Comparison of ENCODE assay signal across 17 mouse cellular contexts in the genomic region with DNA sequence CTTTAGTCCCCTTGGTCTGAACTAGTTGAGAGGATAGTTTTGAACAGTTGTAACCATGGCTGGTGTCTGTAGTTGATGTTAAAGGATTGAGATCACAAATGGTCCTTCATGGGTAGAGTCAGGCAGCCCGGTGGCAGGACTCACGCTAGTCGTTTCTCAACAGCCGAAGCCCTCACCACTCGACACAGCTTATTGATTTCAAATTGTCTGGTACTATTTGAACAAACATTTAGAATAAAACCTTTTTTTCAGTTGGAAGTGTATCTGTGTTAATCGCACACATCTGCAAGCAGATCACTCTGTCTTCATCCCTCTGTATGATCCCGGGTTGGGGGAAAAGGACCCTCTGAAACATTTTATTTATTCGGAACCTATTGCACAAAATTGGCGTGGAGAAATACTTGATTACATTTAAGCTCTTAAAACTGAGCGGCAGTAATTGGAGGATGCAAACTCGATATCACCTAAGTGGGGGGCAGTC. TPM values are rescaled to one million over a fixed set of nuclear protein-coding genes. Genes with fewer than 3 reads are reported as not detected.
DNase-seq lines count a peak whose midpoint lies in the region; ATAC-seq lines count a peak whose summit lies in the region.
"Had no signal": no experiment of that assay in that cellular context is flagged by ENCODE, and none has a peak within 500 bp of the region (broad histone marks: within the 10 kb centered on the region; RNA-seq: fewer than 3 reads in every experiment).

No protein-coding gene starts in this region.

- WGBS in liver, embryonic 11.5 days, result 16% methylated on average over 11 of the region's 11 CpGs
- WGBS in liver, embryonic 12.5 days (ENCODE audit: insufficient replicate concordance), result 22% methylated on average over 11 of the region's 11 CpGs
- 3% methylated on average over 11 of the region's 11 CpGs for WGBS in embryonic facial prominence, embryonic 10.5 days
- 2% methylated on average over 11 of the region's 11 CpGs for WGBS in hindbrain, embryonic 14.5 days
- WGBS in neural tube, embryonic 13.5 days, result 8% methylated on average over 11 of the region's 11 CpGs

- no peak overlapping the region for H3K4me2 ChIP-seq in liver, embryonic 11.5 days
- H3K4me2 ChIP-seq in liver, embryonic 12.5 days, result no peak overlapping the region
- peak overlapping the region; percentile 55 for H3K4me2 ChIP-seq in hindbrain, embryonic 14.5 days (replicated peaks)
- H3K4me2 ChIP-seq in neural tube, embryonic 13.5 days, result peak overlapping the region; percentile 52
- H3K4me2 ChIP-seq: midbrain, embryonic 12.5 days had no signal

- no peak for ATAC-seq in liver, embryonic 11.5 days (replicated peaks; ENCODE audit: low FRiP score)
- ATAC-seq in liver, embryonic 12.5 days, result no peak
- ATAC-seq in hindbrain, embryonic 14.5 days (ENCODE audit: low FRiP score), result no peak
- no peak for ATAC-seq in neural tube, embryonic 13.5 days (ENCODE audit: low read depth)
- ATAC-seq in activated CD4-positive, CD25-positive, alpha-beta regulatory T cell, adult 4 months, result no peak

- H3K4me1 ChIP-seq in liver, embryonic 11.5 days (replicated peaks; ENCODE audit: control insufficient read depth, insufficient read depth, low read length), result peaks cover 4% of the 10 kb centered on the region; the same call in 1 of the 2 replicates
- H3K4me1 ChIP-seq in liver, embryonic 12.5 days, result 0 out of 2 replicates have a peak, but pooled peaks cover 12% of the 10 kb centered on the region
- H3K4me1 ChIP-seq in embryonic facial prominence, embryonic 10.5 days, result peaks cover 21% of the 10 kb centered on the region
- H3K4me1 ChIP-seq in hindbrain, embryonic 14.5 days (replicated peaks; ENCODE audit: control insufficient read depth, insufficient read depth, low read length), result peaks cover 14% of the 10 kb centered on the region
- H3K4me1 ChIP-seq in neural tube, embryonic 13.5 days (replicated peaks), result peaks cover 97% of the 10 kb centered on the region

- H3K4me3 ChIP-seq in liver, embryonic 11.5 days (ENCODE audit: low read depth, low read length), result no peak overlapping the region
- H3K4me3 ChIP-seq in liver, embryonic 12.5 days, result no peak overlapping the region
- peak overlapping the region; percentile 45; the same call in 1 of the 2 replicates for H3K4me3 ChIP-seq in embryonic facial prominence, embryonic 10.5 days
- peak overlapping the region; percentile 34 for H3K4me3 ChIP-seq in hindbrain, embryonic 14.5 days (replicated peaks; ENCODE audit: low read length)
- H3K4me3 ChIP-seq in neural tube, embryonic 13.5 days, result peak overlapping the region; percentile 36
- H3K4me3 ChIP-seq: heart, adult 2 months; midbrain, embryonic 12.5 days had no signal

- H3K27me3 ChIP-seq in liver, embryonic 11.5 days (replicated peaks; ENCODE audit: control insufficient read depth, insufficient read depth, low read length), result peaks cover 98% of the 10 kb centered on the region
- H3K27me3 ChIP-seq in liver, embryonic 12.5 days (replicated peaks), result peaks cover 98% of the 10 kb centered on the region
- H3K27me3 ChIP-seq in embryonic facial prominence, embryonic 10.5 days (replicated peaks; ENCODE audit: low read depth, poor library complexity, severe bottlenecking), result peaks cover 100% of the 10 kb centered on the region
- peaks cover 92% of the 10 kb centered on the region for H3K27me3 ChIP-seq in hindbrain, embryonic 14.5 days (ENCODE audit: control insufficient read depth, insufficient read depth, low read length)
- no peaks in the 10 kb centered on the region for H3K27me3 ChIP-seq in neural tube, embryonic 13.5 days

- DNase-seq in liver, embryonic 11.5 days (ENCODE audit: low spot score), result peak; percentile 34
- DNase-seq in embryonic facial prominence, embryonic 10.5 days (ENCODE audit: low spot score), result peak; percentile 50
- peak; percentile 55 for DNase-seq in hindbrain, embryonic 14.5 days (ENCODE audit: low spot score)
- DNase-seq in thymus, postnatal 25 days, result no peak
- DNase-seq: cerebellum, adult 11-12 months; heart, adult 2 months; heart, postnatal 10 days; kidney, adult 8-10 months; layer of hippocampus, adult 9-11 months; lung, postnatal 10 days had no signal

- H3K9ac ChIP-seq in liver, embryonic 11.5 days (ENCODE audit: low read depth, low read length), result no peak overlapping the region
- H3K9ac ChIP-seq in liver, embryonic 12.5 days, result no peak overlapping the region
- H3K9ac ChIP-seq in hindbrain, embryonic 14.5 days, result peak overlapping the region; percentile 75
- peak overlapping the region; percentile 81 for H3K9ac ChIP-seq in neural tube, embryonic 13.5 days
- H3K9ac ChIP-seq: liver, embryonic 14.5 days; midbrain, embryonic 12.5 days had no signal

- H3K36me3 ChIP-seq in liver, embryonic 11.5 days (ENCODE audit: control insufficient read depth, insufficient read depth, low read length), result no peaks in the 10 kb centered on the region
- no peaks in the 10 kb centered on the region for H3K36me3 ChIP-seq in liver, embryonic 12.5 days
- H3K36me3 ChIP-seq in embryonic facial prominence, embryonic 10.5 days (replicated peaks), result no peaks in the 10 kb centered on the region
- H3K36me3 ChIP-seq in hindbrain, embryonic 14.5 days (replicated peaks; ENCODE audit: control insufficient read depth, insufficient read depth), result peaks cover 12% of the 10 kb centered on the region; the same call in 1 of the 2 replicates
- H3K36me3 ChIP-seq in neural tube, embryonic 13.5 days, result peaks cover 27% of the 10 kb centered on the region
- H3K36me3 ChIP-seq: midbrain, embryonic 12.5 days had no signal

- H3K9me3 ChIP-seq in liver, embryonic 11.5 days (ENCODE audit: control insufficient read depth, low read length), result no peaks in the 10 kb centered on the region
- no peaks in the 10 kb centered on the region for H3K9me3 ChIP-seq in liver, embryonic 12.5 days (replicated peaks)
- no peaks in the 10 kb centered on the region for H3K9me3 ChIP-seq in embryonic facial prominence, embryonic 10.5 days
- H3K9me3 ChIP-seq in hindbrain, embryonic 14.5 days (ENCODE audit: control insufficient read depth, low read length), result no peaks in the 10 kb centered on the region
- no peaks in the 10 kb centered on the region for H3K9me3 ChIP-seq in neural tube, embryonic 13.5 days
- H3K9me3 ChIP-seq: midbrain, embryonic 12.5 days had no signal

- no peak overlapping the region for H3K27ac ChIP-seq in liver, embryonic 11.5 days (ENCODE audit: low read depth, low read length)
- no peak overlapping the region for H3K27ac ChIP-seq in liver, embryonic 12.5 days
- no peak overlapping the region for H3K27ac ChIP-seq in embryonic facial prominence, embryonic 10.5 days (replicated peaks)
- H3K27ac ChIP-seq in hindbrain, embryonic 14.5 days, result peak overlapping the region; percentile 94
- H3K27ac ChIP-seq in neural tube, embryonic 13.5 days (replicated peaks), result peak overlapping the region; percentile 95
- H3K27ac ChIP-seq: heart, adult 2 months; liver, embryonic 14.5 days; midbrain, embryonic 12.5 days had no signal

RNA-seq across cellular contexts. Expression of gene Hoxd1, which starts 15.1 kb away (rescaled TPM):
- 0.11 TPM in 1 of 2 replicates, not detected in the other for polyA plus RNA-seq in liver, embryonic 11.5 days (2014; fragmentation: Nextera tagmentation; extraction: Ambion mirVana)
- polyA plus RNA-seq in liver, embryonic 12.5 days (2016; fragmentation: Nextera tagmentation; extraction: Ambion mirVana), result 0.07 TPM in 1 of 2 replicates, not detected in the other
- 0.20 and 0.39 TPM in 2 replicates for polyA plus RNA-seq in embryonic facial prominence, embryonic 10.5 days (2016; fragmentation: Nextera tagmentation; extraction: Ambion mirVana)
- 0.64 and 0.76 TPM in 2 replicates for polyA plus RNA-seq in hindbrain, embryonic 14.5 days (2014; fragmentation: Nextera tagmentation; extraction: Ambion mirVana)
- 6.4 and 9.0 TPM in 2 replicates for polyA plus RNA-seq in neural tube, embryonic 13.5 days (2015; fragmentation: Nextera tagmentation; extraction: Ambion mirVana)
- not detected for polyA plus RNA-seq in activated CD4-positive, CD25-positive, alpha-beta regulatory T cell, adult 4 months (2017; shearing (Covaris generic))
- polyA plus RNA-seq: heart, adult 2 months; liver, embryonic 14.5 days; thymus, postnatal 0 days had no signal

RNA-seq across cellular contexts. Expression of gene Gm28230, which starts 21.2 kb away (rescaled TPM):
- not detected in 2 replicates for polyA plus RNA-seq in liver, embryonic 11.5 days (2014; fragmentation: Nextera tagmentation; extraction: Ambion mirVana)
- not detected in 2 replicates for polyA plus RNA-seq in liver, embryonic 12.5 days (2016; fragmentation: Nextera tagmentation; extraction: Ambion mirVana)
- not detected in 2 replicates for polyA plus RNA-seq in embryonic facial prominence, embryonic 10.5 days (2016; fragmentation: Nextera tagmentation; extraction: Ambion mirVana)
- 0.82 and 1.3 TPM in 2 replicates for polyA plus RNA-seq in hindbrain, embryonic 14.5 days (2014; fragmentation: Nextera tagmentation; extraction: Ambion mirVana)
- polyA plus RNA-seq in neural tube, embryonic 13.5 days (2015; fragmentation: Nextera tagmentation; extraction: Ambion mirVana), result 2.2 and 2.4 TPM in 2 replicates
- not detected for polyA plus RNA-seq in activated CD4-positive, CD25-positive, alpha-beta regulatory T cell, adult 4 months (2017; shearing (Covaris generic))
- polyA plus RNA-seq: cortical plate, adult 2 months; liver, embryonic 14.5 days; midbrain, embryonic 12.5 days; thymus, postnatal 0 days had no signal

RNA-seq across cellular contexts. Expression of gene Hoxd4, which starts 36.0 kb away (rescaled TPM):
- 0.14 and 0.18 TPM in 2 replicates for polyA plus RNA-seq in liver, embryonic 11.5 days (2014; fragmentation: Nextera tagmentation; extraction: Ambion mirVana)
- polyA plus RNA-seq in liver, embryonic 12.5 days (2016; fragmentation: Nextera tagmentation; extraction: Ambion mirVana), result not detected in 2 replicates
- polyA plus RNA-seq in embryonic facial prominence, embryonic 10.5 days (2016; fragmentation: Nextera tagmentation; extraction: Ambion mirVana), result not detected in 2 replicates
- 3.1 and 4.3 TPM in 2 replicates for polyA plus RNA-seq in hindbrain, embryonic 14.5 days (2014; fragmentation: Nextera tagmentation; extraction: Ambion mirVana)
- 6.9 and 7.2 TPM in 2 replicates for polyA plus RNA-seq in neural tube, embryonic 13.5 days (2015; fragmentation: Nextera tagmentation; extraction: Ambion mirVana)
- not detected for polyA plus RNA-seq in activated CD4-positive, CD25-positive, alpha-beta regulatory T cell, adult 4 months (2017; shearing (Covaris generic))
- polyA plus RNA-seq: cortical plate, adult 2 months; midbrain, embryonic 12.5 days; thymus, postnatal 0 days had no signal

RNA-seq across cellular contexts. Expression of gene Hoxd3, which starts 36.0 kb away (rescaled TPM):
- 0.47 and 0.87 TPM in 2 replicates for polyA plus RNA-seq in liver, embryonic 11.5 days (2014; fragmentation: Nextera tagmentation; extraction: Ambion mirVana)
- polyA plus RNA-seq in liver, embryonic 12.5 days (2016; fragmentation: Nextera tagmentation; extraction: Ambion mirVana), result 0.18 and 0.30 TPM in 2 replicates
- 1.7 and 6.9 TPM in 2 replicates for polyA plus RNA-seq in embryonic facial prominence, embryonic 10.5 days (2016; fragmentation: Nextera tagmentation; extraction: Ambion mirVana)
- polyA plus RNA-seq in hindbrain, embryonic 14.5 days (2014; fragmentation: Nextera tagmentation; extraction: Ambion mirVana), result 44.9 and 55.1 TPM in 2 replicates
- polyA plus RNA-seq in neural tube, embryonic 13.5 days (2015; fragmentation: Nextera tagmentation; extraction: Ambion mirVana), result 24.2 and 33.8 TPM in 2 replicates
- not detected for polyA plus RNA-seq in activated CD4-positive, CD25-positive, alpha-beta regulatory T cell, adult 4 months (2017; shearing (Covaris generic))
- polyA plus RNA-seq: cortical plate, adult 2 months; midbrain, embryonic 12.5 days had no signal

RNA-seq across cellular contexts. Expression of gene Hoxd8, which starts 43.3 kb away (rescaled TPM):
- 0.82 and 1.2 TPM in 2 replicates for polyA plus RNA-seq in liver, embryonic 11.5 days (2014; fragmentation: Nextera tagmentation; extraction: Ambion mirVana)
- polyA plus RNA-seq in liver, embryonic 12.5 days (2016; fragmentation: Nextera tagmentation; extraction: Ambion mirVana), result 0.11 and 0.14 TPM in 2 replicates
- not detected in 2 replicates for polyA plus RNA-seq in embryonic facial prominence, embryonic 10.5 days (2016; fragmentation: Nextera tagmentation; extraction: Ambion mirVana)
- polyA plus RNA-seq in hindbrain, embryonic 14.5 days (2014; fragmentation: Nextera tagmentation; extraction: Ambion mirVana), result 2.1 and 3.3 TPM in 2 replicates
- polyA plus RNA-seq in neural tube, embryonic 13.5 days (2015; fragmentation: Nextera tagmentation; extraction: Ambion mirVana), result 17.4 and 22.8 TPM in 2 replicates
- not detected for polyA plus RNA-seq in activated CD4-positive, CD25-positive, alpha-beta regulatory T cell, adult 4 months (2017; shearing (Covaris generic))
- polyA plus RNA-seq: cortical plate, adult 2 months had no signal

Comparison
In these comparisons a context has a peak if more than half of its experiments do, and no peak if none do; other contexts are left out.
1. H3K27ac ChIP-seq: peak in hindbrain, embryonic 14.5 days (single experiment) and neural tube, embryonic 13.5 days (single experiment); none in liver, embryonic 11.5 days (single experiment), liver, embryonic 12.5 days (single experiment) and embryonic facial prominence, embryonic 10.5 days (single experiment).
2. H3K4me2 ChIP-seq: peak in hindbrain, embryonic 14.5 days (single experiment) and neural tube, embryonic 13.5 days (single experiment); none in liver, embryonic 11.5 days (single experiment) and liver, embryonic 12.5 days (single experiment).
3. H3K4me3 ChIP-seq: peak in embryonic facial prominence, embryonic 10.5 days (single experiment), hindbrain, embryonic 14.5 days (single experiment) and neural tube, embryonic 13.5 days (single experiment); none in liver, embryonic 11.5 days (single experiment) and liver, embryonic 12.5 days (single experiment).
4. H3K9ac ChIP-seq: peak in hindbrain, embryonic 14.5 days (single experiment) and neural tube, embryonic 13.5 days (single experiment); none in liver, embryonic 11.5 days (single experiment) and liver, embryonic 12.5 days (single experiment).